Mouse (Mus musculus): ENCODE results near the gene Sptlc2. TPM values are rescaled to one million over a fixed set of nuclear protein-coding genes. Genes with fewer than 3 reads are reported as not detected.

Gene Sptlc2
- polyA plus RNA-seq, 1 experiment from 2014 or later: 103 TPM

DNA sequence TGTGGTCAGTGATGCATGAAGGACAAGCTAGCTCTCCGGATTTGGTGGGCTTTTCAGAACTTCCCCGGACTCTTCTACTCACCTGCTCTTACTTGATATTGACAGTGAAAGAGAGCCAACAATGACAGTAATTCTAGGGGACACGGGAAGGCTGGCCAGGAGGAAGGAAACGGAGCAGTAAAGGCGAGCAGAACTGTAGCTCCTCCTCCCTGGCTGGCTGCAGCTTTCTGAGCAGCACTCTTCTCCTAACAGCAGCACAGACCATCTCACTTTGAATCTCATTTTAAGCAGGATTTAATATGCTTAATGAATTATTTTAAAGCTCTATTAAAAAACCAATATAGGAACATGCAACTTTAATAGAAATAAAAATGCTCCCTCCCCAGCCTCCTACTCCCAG lies 56.2 kb downstream of the Sptlc2 start:
- DNase-seq: no peak
- TF ChIP-seq CTCF (IDR thresholded peaks at IDR 0.05; ENCODE audit: low read depth): no peak
- H3K36me3 ChIP-seq (ENCODE audit: insufficient read depth): peaks cover 15% of the 10 kb centered on the region; the same call in 1 of the 2 replicates
- no peak overlapping the region for H3K4me3 ChIP-seq (ENCODE audit: low read depth, low read length)
- ATAC-seq (ENCODE audit: insufficient read depth): no peak
- H3K27me3 ChIP-seq (ENCODE audit: insufficient read depth, low read length): no peaks in the 10 kb centered on the region
- WGBS: 46% methylated on average over 5 of the region's 5 CpGs
- H3K27ac ChIP-seq (ENCODE audit: low read depth): no peak overlapping the region
- H3K9me3 ChIP-seq (ENCODE audit: low read depth, low read length): no peaks in the 10 kb centered on the region
- H3K4me1 ChIP-seq (ENCODE audit: insufficient read depth): no peaks in the 10 kb centered on the region
- H3K9ac ChIP-seq: no peak overlapping the region
- H3K4me2 ChIP-seq: no peak overlapping the region

DNA sequence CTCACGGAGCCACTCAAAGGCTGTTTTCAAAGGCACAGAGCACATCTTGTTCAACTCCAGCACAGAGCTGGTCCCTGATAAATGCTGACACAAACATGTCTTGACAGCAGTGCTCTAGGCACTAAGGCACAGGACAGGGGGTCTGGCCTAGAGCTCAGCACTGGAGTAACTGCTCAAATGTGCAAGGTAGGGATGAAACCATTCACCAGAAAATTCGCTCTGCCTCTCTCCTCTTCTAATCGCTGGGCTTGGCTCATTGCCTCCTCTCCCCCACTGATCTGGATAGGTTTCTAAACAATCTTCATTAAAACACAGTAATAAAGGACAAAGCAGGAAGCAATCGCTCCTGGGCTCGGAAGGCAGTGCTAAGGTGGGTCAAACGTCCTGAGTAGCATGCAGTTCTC lies 57.1 kb downstream of the Sptlc2 start:
- Histone ChIP-seq H3K9ac (no peak overlapping the region), H3K36me3 (ENCODE audit: insufficient read depth) (peaks cover 15% of the 10 kb centered on the region; the same call in 1 of the 2 replicates), H3K27ac (ENCODE audit: low read depth) (no peak overlapping the region), H3K9me3 (ENCODE audit: low read depth, low read length) (no peaks in the 10 kb centered on the region), H3K4me1 (ENCODE audit: insufficient read depth) (no peaks in the 10 kb centered on the region), H3K4me3 (ENCODE audit: low read depth, low read length) (no peak overlapping the region), H3K4me2 (no peak overlapping the region), H3K27me3 (ENCODE audit: insufficient read depth, low read length) (no peaks in the 10 kb centered on the region)
- ATAC-seq (ENCODE audit: insufficient read depth): no peak
- TF ChIP-seq CTCF (IDR thresholded peaks at IDR 0.05; ENCODE audit: low read depth): no peak
- 42% methylated on average over 6 of the region's 6 CpGs for WGBS
- no peak for DNase-seq

DNA sequence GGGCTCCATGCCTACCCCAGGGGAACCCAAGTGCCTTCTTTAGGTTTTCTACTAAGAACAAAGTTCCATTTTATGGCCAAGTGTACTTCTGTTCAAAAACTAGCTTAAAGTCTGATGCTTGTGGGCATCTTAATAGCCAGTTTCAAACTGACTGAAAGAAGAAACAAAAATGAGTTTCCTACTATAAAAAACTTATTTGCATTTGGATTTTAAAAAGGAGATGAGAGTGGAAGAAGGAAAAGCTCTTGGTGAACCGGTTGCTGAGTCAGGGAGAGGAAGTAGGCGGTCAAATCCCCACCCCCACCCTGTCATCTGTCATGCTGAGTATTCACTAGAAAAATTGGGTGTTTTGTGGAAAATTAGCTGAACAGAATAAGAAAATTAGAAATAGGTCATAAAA lies 57.9 kb downstream of the Sptlc2 start:
- Histone ChIP-seq H3K36me3 (ENCODE audit: insufficient read depth) (peaks cover 15% of the 10 kb centered on the region; the same call in 1 of the 2 replicates), H3K4me2 (no peak overlapping the region), H3K4me3 (ENCODE audit: low read depth, low read length) (no peak overlapping the region), H3K4me1 (ENCODE audit: insufficient read depth) (no peaks in the 10 kb centered on the region), H3K9me3 (ENCODE audit: low read depth, low read length) (no peaks in the 10 kb centered on the region), H3K9ac (no peak overlapping the region), H3K27ac (ENCODE audit: low read depth) (no peak overlapping the region), H3K27me3 (ENCODE audit: insufficient read depth, low read length) (no peaks in the 10 kb centered on the region)
- no peak for DNase-seq
- WGBS: 43% methylated on average over 2 of the region's 2 CpGs
- ATAC-seq (ENCODE audit: insufficient read depth): no peak
- TF ChIP-seq CTCF (IDR thresholded peaks at IDR 0.05; ENCODE audit: low read depth): no peak

DNA sequence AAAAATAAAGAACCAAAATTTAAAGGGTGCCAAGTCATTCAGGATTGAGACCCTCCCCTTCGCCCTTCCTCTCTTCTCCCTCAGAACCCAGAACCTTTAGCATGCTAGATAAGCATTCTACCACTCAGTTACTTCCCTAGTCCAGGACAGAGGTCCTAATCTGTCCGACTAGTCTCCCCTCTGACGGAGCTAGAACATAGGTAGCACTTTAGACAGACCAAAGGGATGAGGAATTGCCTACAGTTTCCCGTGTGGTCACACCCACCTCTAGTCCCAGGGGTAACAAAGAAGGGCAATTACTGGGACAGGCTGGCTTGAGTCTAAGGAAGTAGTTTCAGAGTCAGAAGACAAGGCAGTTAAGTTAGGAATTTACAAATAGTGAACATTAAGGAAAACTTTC lies 60.1 kb downstream of the Sptlc2 start:
- ATAC-seq (ENCODE audit: insufficient read depth) (no peak), DNase-seq (no peak)
- Histone ChIP-seq H3K4me3 (ENCODE audit: low read depth, low read length) (no peak overlapping the region), H3K4me1 (ENCODE audit: insufficient read depth) (no peaks in the 10 kb centered on the region), H3K9ac (no peak overlapping the region), H3K27ac (ENCODE audit: low read depth) (no peak overlapping the region), H3K4me2 (no peak overlapping the region), H3K36me3 (ENCODE audit: insufficient read depth) (peaks cover 21% of the 10 kb centered on the region; the same call in 1 of the 2 replicates), H3K27me3 (ENCODE audit: insufficient read depth, low read length) (no peaks in the 10 kb centered on the region), H3K9me3 (ENCODE audit: low read depth, low read length) (no peaks in the 10 kb centered on the region)
- 58% methylated on average over 4 of the region's 4 CpGs for WGBS
- no peak for TF ChIP-seq CTCF (IDR thresholded peaks at IDR 0.05; ENCODE audit: low read depth)

DNA sequence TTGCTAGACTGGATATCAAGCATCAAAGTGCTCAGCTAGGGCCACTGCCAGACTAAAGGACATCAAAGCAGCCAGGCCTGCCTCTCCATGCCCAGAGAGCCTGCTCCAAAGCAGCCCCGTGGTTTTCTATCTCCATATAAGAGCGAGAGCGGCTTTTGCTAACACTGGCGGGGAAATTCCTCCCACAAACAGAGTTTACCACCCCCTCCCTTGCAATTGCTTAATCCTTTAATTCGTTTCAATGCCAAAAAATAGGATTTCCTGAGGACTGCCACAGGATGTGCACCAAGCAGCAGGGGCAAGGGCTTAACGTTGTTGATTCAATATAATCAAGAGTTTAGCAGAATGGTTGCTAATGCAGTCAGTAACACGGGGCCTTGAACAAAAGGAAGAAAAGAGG lies 60.5 kb downstream of the Sptlc2 start:
- H3K27ac ChIP-seq (ENCODE audit: low read depth): no peak overlapping the region
- WGBS: 34% methylated on average over 7 of the region's 7 CpGs

DNA sequence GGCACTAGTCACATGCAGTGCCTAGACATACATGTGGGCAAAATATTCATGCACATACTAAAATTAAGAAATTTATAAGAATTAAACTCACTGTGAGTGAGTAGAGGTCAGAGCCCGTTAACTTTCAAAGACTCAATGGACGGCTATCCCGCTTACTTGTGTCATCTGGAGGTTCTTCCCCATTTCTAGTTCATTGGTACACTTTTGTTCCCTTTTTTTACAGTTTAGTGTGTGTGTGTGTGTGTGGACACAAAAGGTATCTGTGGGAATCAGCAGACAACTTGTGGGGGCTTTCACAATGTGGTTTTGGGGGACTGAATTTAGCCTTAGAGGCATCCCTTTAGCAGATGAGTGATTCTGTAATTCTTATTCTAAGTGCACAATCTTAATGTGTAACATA lies 62.7 kb downstream of the Sptlc2 start:
- 91% methylated on average over 3 of the region's 3 CpGs for WGBS

More for the DNA sequence above, 60.5 kb downstream of the Sptlc2 start:
- H3K4me3 ChIP-seq (ENCODE audit: low read depth, low read length): no peak overlapping the region
- H3K9ac ChIP-seq: no peak overlapping the region
- DNase-seq (peak; percentile 23), ATAC-seq (ENCODE audit: insufficient read depth) (no peak)
- H3K9me3 ChIP-seq (ENCODE audit: low read depth, low read length): no peaks in the 10 kb centered on the region
- no peak for TF ChIP-seq CTCF (IDR thresholded peaks at IDR 0.05; ENCODE audit: low read depth)
- H3K4me2 ChIP-seq: no peak overlapping the region
- no peaks in the 10 kb centered on the region for H3K27me3 ChIP-seq (ENCODE audit: insufficient read depth, low read length)
- peaks cover 21% of the 10 kb centered on the region; the same call in 1 of the 2 replicates for H3K36me3 ChIP-seq (ENCODE audit: insufficient read depth)
- no peaks in the 10 kb centered on the region for H3K4me1 ChIP-seq (ENCODE audit: insufficient read depth)

DNA sequence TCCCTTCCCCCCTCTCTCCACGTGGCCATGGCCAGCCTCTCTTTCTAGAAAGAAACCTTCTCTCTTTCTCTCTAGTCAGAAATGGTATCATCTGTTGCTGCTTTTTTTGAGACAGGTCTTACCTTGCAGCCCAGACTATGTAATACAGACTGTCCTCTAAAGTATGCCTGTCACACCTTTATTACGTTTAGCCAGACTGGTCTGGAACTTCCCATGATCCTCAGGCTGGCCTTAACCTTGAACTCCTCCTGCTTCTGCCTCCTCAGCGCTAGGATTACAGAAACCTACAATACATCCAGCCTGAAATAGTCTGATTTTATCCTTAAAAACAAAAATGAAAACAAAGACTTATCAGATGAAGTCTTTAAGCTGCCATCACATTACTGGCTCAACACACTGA lies 68.9 kb downstream of the Sptlc2 start:
- no peak for TF ChIP-seq CTCF (IDR thresholded peaks at IDR 0.05; ENCODE audit: low read depth)
- Histone ChIP-seq H3K4me1 (ENCODE audit: insufficient read depth) (no peaks in the 10 kb centered on the region), H3K4me3 (ENCODE audit: low read depth, low read length) (no peak overlapping the region), H3K9me3 (ENCODE audit: low read depth, low read length) (no peaks in the 10 kb centered on the region), H3K9ac (no peak overlapping the region), H3K27ac (ENCODE audit: low read depth) (no peak overlapping the region), H3K36me3 (ENCODE audit: insufficient read depth) (peaks cover 2% of the 10 kb centered on the region; the same call in 1 of the 2 replicates), H3K27me3 (ENCODE audit: insufficient read depth, low read length) (no peaks in the 10 kb centered on the region), H3K4me2 (no peak overlapping the region)
- ATAC-seq (ENCODE audit: insufficient read depth): no peak
- 71% methylated on average over 3 of the region's 3 CpGs for WGBS
- DNase-seq: no peak

More for the DNA sequence above, 62.7 kb downstream of the Sptlc2 start:
- H3K9me3 ChIP-seq (ENCODE audit: low read depth, low read length): no peaks in the 10 kb centered on the region
- peaks cover 16% of the 10 kb centered on the region; the same call in 1 of the 2 replicates for H3K36me3 ChIP-seq (ENCODE audit: insufficient read depth)
- no peak overlapping the region for H3K9ac ChIP-seq
- DNase-seq (no peak), ATAC-seq (ENCODE audit: insufficient read depth) (no peak)
- no peaks in the 10 kb centered on the region for H3K4me1 ChIP-seq (ENCODE audit: insufficient read depth)
- no peak overlapping the region for H3K27ac ChIP-seq (ENCODE audit: low read depth)
- no peaks in the 10 kb centered on the region for H3K27me3 ChIP-seq (ENCODE audit: insufficient read depth, low read length)
- no peak overlapping the region for H3K4me3 ChIP-seq (ENCODE audit: low read depth, low read length)
- H3K4me2 ChIP-seq: no peak overlapping the region
- TF ChIP-seq CTCF (IDR thresholded peaks at IDR 0.05; ENCODE audit: low read depth): no peak

DNA sequence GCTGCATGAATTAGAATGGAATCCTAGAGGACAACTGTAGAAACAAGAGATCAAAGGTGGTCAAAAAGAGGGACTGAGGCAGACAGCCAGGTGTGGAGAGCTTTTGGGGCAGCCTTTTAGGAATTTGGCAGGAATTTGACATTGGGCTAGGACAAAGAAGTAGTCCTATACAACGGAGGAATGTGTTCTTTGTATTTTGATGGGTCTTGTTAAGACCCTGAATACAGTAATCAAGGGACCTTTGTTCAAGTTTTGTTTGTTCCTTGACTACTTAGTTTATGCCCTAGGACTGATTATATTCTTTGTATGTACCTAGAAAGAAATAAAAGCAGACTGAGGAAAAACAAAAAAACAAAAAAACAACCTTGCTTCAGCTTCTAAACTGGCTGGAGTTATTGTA lies 70.2 kb downstream of the Sptlc2 start:
- no peak for TF ChIP-seq CTCF (IDR thresholded peaks at IDR 0.05; ENCODE audit: low read depth)
- Histone ChIP-seq H3K4me1 (ENCODE audit: insufficient read depth) (no peaks in the 10 kb centered on the region), H3K36me3 (ENCODE audit: insufficient read depth) (no peaks in the 10 kb centered on the region), H3K9me3 (ENCODE audit: low read depth, low read length) (no peaks in the 10 kb centered on the region), H3K4me3 (ENCODE audit: low read depth, low read length) (no peak overlapping the region), H3K27ac (ENCODE audit: low read depth) (no peak overlapping the region), H3K4me2 (no peak overlapping the region), H3K9ac (no peak overlapping the region), H3K27me3 (ENCODE audit: insufficient read depth, low read length) (no peaks in the 10 kb centered on the region)
- ATAC-seq (ENCODE audit: insufficient read depth) (no peak), DNase-seq (no peak)
- 70% methylated on average over 1 of the region's 1 CpGs for WGBS
